ENCODE assay signal across 8 mouse cellular contexts in the genomic region with DNA sequence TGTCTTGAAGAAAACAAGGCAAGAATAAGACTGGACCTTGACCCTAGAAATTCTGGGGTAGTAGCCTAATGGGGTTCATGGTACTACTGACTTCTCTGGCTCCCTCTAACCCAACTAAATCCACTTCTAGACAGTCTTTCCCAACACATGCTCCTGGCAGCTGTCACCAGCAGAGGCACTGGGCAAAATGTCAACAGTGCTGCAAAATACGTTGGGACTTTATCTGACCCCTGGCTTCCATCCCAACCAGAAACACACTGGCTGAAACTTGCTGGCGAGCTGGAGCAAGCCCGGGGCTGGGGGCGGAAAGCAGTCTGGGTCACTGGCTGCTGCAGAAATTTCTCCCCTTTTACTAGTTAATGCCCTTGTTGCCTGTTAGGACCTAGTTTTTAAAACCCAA. TPM values are rescaled to one million over a fixed set of nuclear protein-coding genes. Genes with fewer than 3 reads are reported as not detected.
DNase-seq lines count a peak whose midpoint lies in the region; ATAC-seq and TF ChIP-seq lines count a peak whose summit lies in the region.

No protein-coding gene starts in this region.

- 13% methylated on average over 4 of the region's 4 CpGs for WGBS in intestine, postnatal 0 days
- WGBS in lung, adult 2 months = 5% methylated on average over 4 of the region's 4 CpGs
- WGBS in stomach, embryonic 15.5 days = 13% methylated on average over 4 of the region's 4 CpGs

- no peak for TF ChIP-seq POLR2A in lung, adult 2 months (IDR thresholded peaks at IDR 0.05; ENCODE audit: borderline replicate concordance, extremely low read depth, low read depth, low read length)

- DNase-seq in 3134 (ENCODE audit: extremely low read depth, insufficient read length, low spot score) = peak; percentile 64
- peak; percentile 63 for DNase-seq in adrenal gland, postnatal 25 days
- peak; percentile 99 for DNase-seq in heart, adult 11 months
- DNase-seq in lung, adult 2 months = peak; percentile 63
- no peak for DNase-seq in spleen, adult 18-20 months
- DNase-seq in frontal cortex, postnatal 36 days (ENCODE audit: low spot score in 2 of 2) = no peak

- TF ChIP-seq CTCF in intestine, postnatal 0 days (IDR thresholded peaks at IDR 0.05; ENCODE audit: low read depth) = peak; percentile 40
- peak; percentile 12; the same call in 1 of the 2 replicates for TF ChIP-seq CTCF in lung, adult 2 months (IDR thresholded peaks at IDR 0.05; ENCODE audit: insufficient read depth, low read length)

- no peaks in the 10 kb centered on the region for H3K36me3 ChIP-seq in intestine, postnatal 0 days (ENCODE audit: control insufficient read depth, insufficient read depth)
- no peaks in the 10 kb centered on the region for H3K36me3 ChIP-seq in stomach, embryonic 15.5 days

- peak overlapping the region; percentile 52 for H3K27ac ChIP-seq in intestine, postnatal 0 days (ENCODE audit: low read depth, low read length)
- H3K27ac ChIP-seq in stomach, embryonic 15.5 days = peak overlapping the region; percentile 91

- peak overlapping the region; percentile 18; the same call in 1 of the 2 replicates for H3K9ac ChIP-seq in intestine, postnatal 0 days (ENCODE audit: low read depth, low read length)
- no peak overlapping the region for H3K9ac ChIP-seq in stomach, embryonic 15.5 days

- peaks cover 18% of the 10 kb centered on the region for H3K4me1 ChIP-seq in intestine, postnatal 0 days (replicated peaks; ENCODE audit: control insufficient read depth, insufficient read depth, low read length)
- H3K4me1 ChIP-seq in lung, adult 2 months (ENCODE audit: control insufficient read depth, insufficient read depth, low read length) = peaks cover 11% of the 10 kb centered on the region
- peaks cover 45% of the 10 kb centered on the region for H3K4me1 ChIP-seq in stomach, embryonic 15.5 days

- no peak for ATAC-seq in intestine, postnatal 0 days
- no peak for ATAC-seq in stomach, embryonic 15.5 days (ENCODE audit: insufficient read depth, low FRiP score, low read depth)

- H3K4me2 ChIP-seq in intestine, postnatal 0 days (replicated peaks; ENCODE audit: low read depth) = peak overlapping the region; percentile 59
- peak overlapping the region; percentile 70 for H3K4me2 ChIP-seq in stomach, embryonic 15.5 days

- H3K9me3 ChIP-seq in intestine, postnatal 0 days (ENCODE audit: control insufficient read depth) = no peaks in the 10 kb centered on the region
- no peaks in the 10 kb centered on the region for H3K9me3 ChIP-seq in stomach, embryonic 15.5 days

- no peaks in the 10 kb centered on the region for H3K27me3 ChIP-seq in intestine, postnatal 0 days (replicated peaks; ENCODE audit: control insufficient read depth, insufficient read depth, low read length)
- H3K27me3 ChIP-seq in stomach, embryonic 15.5 days (replicated peaks) = no peaks in the 10 kb centered on the region

- H3K4me3 ChIP-seq in intestine, postnatal 0 days (ENCODE audit: low read depth, low read length) = no peak overlapping the region
- peak overlapping the region; percentile 25 for H3K4me3 ChIP-seq in lung, adult 2 months (replicated peaks; ENCODE audit: extremely low read depth, low read depth, low read length)
- peak overlapping the region; percentile 26 for H3K4me3 ChIP-seq in stomach, embryonic 15.5 days (replicated peaks)

RNA-seq across cellular contexts. Expression of a gene that starts 35.5 kb away (rescaled TPM):
- total RNA-seq in adrenal gland, postnatal 25 days (2021) = 35.7 and 57.7 TPM in 2 replicates
- polyA plus RNA-seq in intestine, postnatal 0 days (2015; fragmentation: Nextera tagmentation; extraction: Ambion mirVana) = 11.5 and 17.8 TPM in 2 replicates
- polyA plus RNA-seq in lung, adult 2 months (2012; rRNA removed) = 32.6 and 53.4 TPM in 2 replicates
- 45.6 and 45.8 TPM in 2 replicates for polyA plus RNA-seq in stomach, embryonic 15.5 days (2015; fragmentation: Nextera tagmentation; extraction: Ambion mirVana)

RNA-seq across cellular contexts. Expression of a gene that starts 36.8 kb away (rescaled TPM):
- total RNA-seq in adrenal gland, postnatal 25 days (2021) = 65.1 and 69.2 TPM in 2 replicates
- polyA plus RNA-seq in intestine, postnatal 0 days (2015; fragmentation: Nextera tagmentation; extraction: Ambion mirVana) = 25.6 and 27.4 TPM in 2 replicates
- polyA plus RNA-seq in lung, adult 2 months (2012; rRNA removed) = 49.5 and 57.2 TPM in 2 replicates
- polyA plus RNA-seq in stomach, embryonic 15.5 days (2015; fragmentation: Nextera tagmentation; extraction: Ambion mirVana) = 20.6 and 22.0 TPM in 2 replicates

Comparison
In these comparisons a context has a peak if more than half of its experiments do, and no peak if none do; other contexts are left out.
1. DNase-seq: peak in 3134 (single experiment), adrenal gland, postnatal 25 days (single experiment), heart, adult 11 months (single experiment) and lung, adult 2 months (single experiment); none in spleen, adult 18-20 months (0 of 2) and frontal cortex, postnatal 36 days (0 of 2).